Mouse (Mus musculus) lung, postnatal 0 days (tissue): Measurements from ENCODE around the gene Olfr155.

Experiments
- CTCF ChIP-seq: IDR thresholded peaks from 2 replicates; pipeline ENCODE4 v1.5.1; 2016; ENCODE audit warnings: antibody characterized with exemption, mild to moderate bottlenecking
- EP300 ChIP-seq: IDR thresholded peaks from 2 replicates; pipeline ENCODE4 v1.6.1; 2016; ENCODE audit warnings: antibody characterized with exemption, mild to moderate bottlenecking, control low read depth

DNA sequence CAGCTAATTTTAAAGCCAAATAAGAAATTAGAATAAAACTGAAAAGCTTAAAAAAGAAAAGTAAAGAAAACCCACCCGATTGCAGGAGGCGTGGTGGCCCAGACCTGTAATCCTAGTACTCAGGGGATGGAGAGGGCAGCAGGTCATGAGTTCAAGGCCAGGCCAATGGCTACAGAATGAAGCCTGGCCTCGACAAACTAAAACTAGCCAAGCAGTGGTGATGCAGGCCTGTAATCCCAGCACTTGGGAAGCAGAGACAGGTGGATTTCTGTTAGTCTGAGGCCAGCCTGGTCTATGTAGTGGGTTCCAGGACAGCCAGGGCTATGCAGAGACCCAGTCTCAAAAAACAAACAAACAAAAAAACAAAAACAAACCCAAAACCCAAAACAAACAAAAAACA lies 13.0 kb upstream of the Olfr155 start:
- no peak for TF ChIP-seq CTCF
- no peak for TF ChIP-seq EP300
